Comparison of ENCODE assay signal across 9 mouse cellular contexts in genomic region chr6:32464046-32464445, GRCm38 (mm10).
DNase-seq lines count a peak whose midpoint lies in the region; ATAC-seq lines count a peak whose summit lies in the region.
"Had no signal": no experiment of that assay in that cellular context is flagged by ENCODE, and none has a peak within 500 bp of the region (broad histone marks: within the 10 kb centered on the region; RNA-seq: fewer than 3 reads in every experiment).

No protein-coding gene starts in this region.

- H3K4me3 ChIP-seq in neural tube, embryonic 12.5 days = no peak overlapping the region
- H3K4me3 ChIP-seq in neural tube, embryonic 15.5 days (replicated peaks) = no peak overlapping the region

- WGBS in neural tube, embryonic 12.5 days = 68% methylated on average over 4 of the region's 4 CpGs
- whole genome bisulfite sequencing in neural tube, embryonic 15.5 days = 24% methylated on average over 4 of the region's 4 CpGs

- no peak overlapping the region for H3K27ac ChIP-seq in neural tube, embryonic 12.5 days
- 0 out of 2 replicates have a peak overlapping the region, but pooled peaks have one; percentile 18 for H3K27ac ChIP-seq in neural tube, embryonic 15.5 days (replicated peaks)

- 0 out of 2 replicates have a peak overlapping the region, but pooled peaks have one; percentile 1 for H3K4me2 ChIP-seq in neural tube, embryonic 12.5 days (replicated peaks)
- no peak overlapping the region for H3K4me2 ChIP-seq in neural tube, embryonic 15.5 days

- no peaks in the 10 kb centered on the region for H3K9me3 ChIP-seq in neural tube, embryonic 12.5 days
- no peaks in the 10 kb centered on the region for H3K9me3 ChIP-seq in neural tube, embryonic 15.5 days (replicated peaks)

- H3K4me1 ChIP-seq in neural tube, embryonic 12.5 days = peaks cover 11% of the 10 kb centered on the region
- H3K4me1 ChIP-seq in neural tube, embryonic 15.5 days = peaks cover 37% of the 10 kb centered on the region

- ATAC-seq in neural tube, embryonic 12.5 days (ENCODE audit: low FRiP score, low read depth) = peak; percentile 25; the same call in 1 of the 2 replicates
- ATAC-seq in neural tube, embryonic 15.5 days (ENCODE audit: low FRiP score) = peak; percentile 58; the same call in 1 of the 2 replicates
- ATAC-seq: CD4-positive, CD25-positive, alpha-beta regulatory T cell, adult 4 months had no signal

- H3K9ac ChIP-seq in neural tube, embryonic 12.5 days = no peak overlapping the region
- H3K9ac ChIP-seq in neural tube, embryonic 15.5 days (replicated peaks) = no peak overlapping the region

- no peaks in the 10 kb centered on the region for H3K36me3 ChIP-seq in neural tube, embryonic 12.5 days
- no peaks in the 10 kb centered on the region for H3K36me3 ChIP-seq in neural tube, embryonic 15.5 days

- intact Hi-C loops in gastrocnemius, postnatal 36 days (cut with DNase I) = no loop called here

- peak; percentile 11 for DNase-seq in gastrocnemius, postnatal 10 days
- DNase-seq in gastrocnemius, postnatal 36 days = no peak
- no peak for DNase-seq in neural tube, embryonic 10.5 days (ENCODE audit: extremely low spot score, low spot score)
- peak; percentile 56 for DNase-seq in heart, postnatal 4 days
- DNase-seq in kidney, postnatal 10 days = no peak
- DNase-seq in testis, postnatal 10 days (ENCODE audit: low spot score) = no peak

- H3K27me3 ChIP-seq in neural tube, embryonic 12.5 days (replicated peaks) = no peaks in the 10 kb centered on the region
- H3K27me3 ChIP-seq in neural tube, embryonic 15.5 days (replicated peaks) = no peaks in the 10 kb centered on the region

Comparison
In these comparisons a context has a peak if more than half of its experiments do, and no peak if none do; other contexts are left out.
1. DNase-seq: peak in gastrocnemius, postnatal 10 days (single experiment) and heart, postnatal 4 days (single experiment); none in gastrocnemius, postnatal 36 days (0 of 2), neural tube, embryonic 10.5 days (single experiment), kidney, postnatal 10 days (single experiment) and testis, postnatal 10 days (single experiment).